Mouse (Mus musculus): ENCODE data around the gene Ccdc187. TPM values are rescaled to one million over a fixed set of nuclear protein-coding genes. Genes with fewer than 3 reads are reported as not detected.
A peak's percentile ranks its signal among the peaks of the same experiment; 100 is the strongest.

The Ccdc187 gene
- polyA plus RNA-seq, 1 experiment from 2014 or later, result 0.05 TPM

GRCm38 (mm10) chr2:26300808-26301174, 6.4 kb upstream of the Ccdc187 start:
- Histone ChIP-seq H3K27me3 (replicated peaks) (no peaks in the 10 kb centered on the region), H3K9ac (no peak overlapping the region), H3K36me3 (no peaks in the 10 kb centered on the region), H3K4me1 (replicated peaks) (peaks cover 45% of the 10 kb centered on the region), H3K27ac (ENCODE audit: poor library complexity, severe bottlenecking) (no peak overlapping the region), H3K4me2 (peak overlapping the region; percentile 20; the same call in 1 of the 2 replicates), H3K9me3 (replicated peaks) (no peaks in the 10 kb centered on the region), H3K4me3 (no peak overlapping the region)
- 3% methylated on average over 3 of the region's 3 CpGs for WGBS
- ATAC-seq (ENCODE audit: insufficient number of reproducible peaks, low FRiP score), result no peak; the same call in 1 of the 2 replicates

GRCm38 (mm10) chr2:26300161-26300807, 5.9 kb upstream of the Ccdc187 start:
- Histone ChIP-seq H3K36me3 (no peaks in the 10 kb centered on the region), H3K4me2 (peak overlapping the region; percentile 20; the same call in 1 of the 2 replicates), H3K4me3 (no peak overlapping the region), H3K9me3 (replicated peaks) (no peaks in the 10 kb centered on the region), H3K9ac (no peak overlapping the region), H3K27me3 (replicated peaks) (no peaks in the 10 kb centered on the region), H3K27ac (ENCODE audit: poor library complexity, severe bottlenecking) (0 out of 2 replicates have a peak overlapping the region, but pooled peaks have one; percentile 20), H3K4me1 (replicated peaks) (peaks cover 45% of the 10 kb centered on the region)
- WGBS, result 33% methylated on average over 5 of the region's 5 CpGs
- no peak for ATAC-seq (ENCODE audit: insufficient number of reproducible peaks, low FRiP score)

- ATAC-seq (ENCODE audit: insufficient number of reproducible peaks, low FRiP score), result no peak
- Histone ChIP-seq H3K9ac (0 out of 2 replicates have a peak overlapping the region, but pooled peaks have one; percentile 10), H3K4me1 (replicated peaks) (peaks cover 45% of the 10 kb centered on the region), H3K9me3 (replicated peaks) (no peaks in the 10 kb centered on the region), H3K36me3 (no peaks in the 10 kb centered on the region), H3K4me2 (no peak overlapping the region), H3K4me3 (no peak overlapping the region), H3K27ac (ENCODE audit: poor library complexity, severe bottlenecking) (no peak overlapping the region), H3K27me3 (replicated peaks) (no peaks in the 10 kb centered on the region)
- 60% methylated on average over 7 of the region's 7 CpGs for WGBS
Observed at GRCm38 (mm10) chr2:26299336-26299735, 5.0 kb upstream of the Ccdc187 start.

GRCm38 (mm10) chr2:26298856-26299230, 4.5 kb upstream of the Ccdc187 start:
- ATAC-seq (ENCODE audit: insufficient number of reproducible peaks, low FRiP score), result no peak
- no peak overlapping the region for H3K4me3 ChIP-seq
- H3K9me3 ChIP-seq (replicated peaks), result no peaks in the 10 kb centered on the region
- no peaks in the 10 kb centered on the region for H3K27me3 ChIP-seq (replicated peaks)
- H3K4me2 ChIP-seq, result peak overlapping the region; percentile 66
- H3K4me1 ChIP-seq (replicated peaks), result peaks cover 45% of the 10 kb centered on the region
- WGBS, result 39% methylated on average over 4 of the region's 4 CpGs
- H3K36me3 ChIP-seq, result no peaks in the 10 kb centered on the region
- H3K27ac ChIP-seq (ENCODE audit: poor library complexity, severe bottlenecking), result 0 out of 2 replicates have a peak overlapping the region, but pooled peaks have one; percentile 10
- 0 out of 2 replicates have a peak overlapping the region, but pooled peaks have one; percentile 10 for H3K9ac ChIP-seq

- peaks cover 45% of the 10 kb centered on the region for H3K4me1 ChIP-seq (replicated peaks)
- H3K9me3 ChIP-seq (replicated peaks), result no peaks in the 10 kb centered on the region
- H3K4me2 ChIP-seq, result peak overlapping the region; percentile 66
- H3K36me3 ChIP-seq, result no peaks in the 10 kb centered on the region
- H3K9ac ChIP-seq, result peak overlapping the region; percentile 33; the same call in 1 of the 2 replicates
- no peaks in the 10 kb centered on the region for H3K27me3 ChIP-seq (replicated peaks)
- H3K4me3 ChIP-seq, result peak overlapping the region; percentile 31
- ATAC-seq (ENCODE audit: insufficient number of reproducible peaks, low FRiP score), result peak; percentile 62
- peak overlapping the region; percentile 10; the same call in 1 of the 2 replicates for H3K27ac ChIP-seq (ENCODE audit: poor library complexity, severe bottlenecking)
- WGBS, result 3% methylated on average over 10 of the region's 10 CpGs
Observed at GRCm38 (mm10) chr2:26298208-26298855, 4.0 kb upstream of the Ccdc187 start.

GRCm38 (mm10) chr2:26296606-26297195, 2.3 kb upstream of the Ccdc187 start:
- Histone ChIP-seq H3K27me3 (replicated peaks) (no peaks in the 10 kb centered on the region), H3K36me3 (no peaks in the 10 kb centered on the region), H3K27ac (ENCODE audit: poor library complexity, severe bottlenecking) (0 out of 2 replicates have a peak overlapping the region, but pooled peaks have one; percentile 43), H3K4me2 (no peak overlapping the region), H3K4me3 (no peak overlapping the region), H3K9me3 (replicated peaks) (no peaks in the 10 kb centered on the region), H3K9ac (no peak overlapping the region), H3K4me1 (replicated peaks) (peaks cover 45% of the 10 kb centered on the region)
- WGBS, result 47% methylated on average over 6 of the region's 6 CpGs
- ATAC-seq (ENCODE audit: insufficient number of reproducible peaks, low FRiP score), result no peak

GRCm38 (mm10) chr2:26290133-26290532, 4.2 kb downstream of the Ccdc187 start:
- Histone ChIP-seq H3K4me2 (no peak overlapping the region), H3K36me3 (no peaks in the 10 kb centered on the region), H3K27ac (ENCODE audit: poor library complexity, severe bottlenecking) (no peak overlapping the region), H3K4me3 (no peak overlapping the region), H3K9ac (no peak overlapping the region), H3K4me1 (replicated peaks) (peaks cover 17% of the 10 kb centered on the region), H3K27me3 (replicated peaks) (0 out of 2 replicates have a peak, but pooled peaks cover 4% of the 10 kb centered on the region), H3K9me3 (replicated peaks) (no peaks in the 10 kb centered on the region)
- WGBS, result 43% methylated on average over 5 of the region's 5 CpGs
- no peak for ATAC-seq (ENCODE audit: insufficient number of reproducible peaks, low FRiP score)

- Histone ChIP-seq H3K36me3 (no peaks in the 10 kb centered on the region), H3K9me3 (replicated peaks) (no peaks in the 10 kb centered on the region), H3K9ac (no peak overlapping the region), H3K4me3 (no peak overlapping the region), H3K27ac (ENCODE audit: poor library complexity, severe bottlenecking) (no peak overlapping the region), H3K4me2 (no peak overlapping the region), H3K27me3 (replicated peaks) (0 out of 2 replicates have a peak, but pooled peaks cover 4% of the 10 kb centered on the region), H3K4me1 (replicated peaks) (peaks cover 17% of the 10 kb centered on the region)
- ATAC-seq (ENCODE audit: insufficient number of reproducible peaks, low FRiP score), result no peak
- 76% methylated on average over 7 of the region's 7 CpGs for WGBS
Observed at GRCm38 (mm10) chr2:26286391-26286790, 8.0 kb downstream of the Ccdc187 start.

GRCm38 (mm10) chr2:26285804-26286203, 8.6 kb downstream of the Ccdc187 start:
- Histone ChIP-seq H3K27ac (ENCODE audit: poor library complexity, severe bottlenecking) (no peak overlapping the region), H3K4me2 (no peak overlapping the region), H3K27me3 (replicated peaks) (0 out of 2 replicates have a peak, but pooled peaks cover 4% of the 10 kb centered on the region), H3K9ac (no peak overlapping the region), H3K9me3 (replicated peaks) (no peaks in the 10 kb centered on the region), H3K4me3 (no peak overlapping the region), H3K36me3 (no peaks in the 10 kb centered on the region), H3K4me1 (replicated peaks) (peaks cover 17% of the 10 kb centered on the region)
- WGBS, result 66% methylated on average over 7 of the region's 7 CpGs
- ATAC-seq (ENCODE audit: insufficient number of reproducible peaks, low FRiP score), result no peak

- ATAC-seq (ENCODE audit: insufficient number of reproducible peaks, low FRiP score), result no peak
- no peak overlapping the region for H3K27ac ChIP-seq (ENCODE audit: poor library complexity, severe bottlenecking)
- 82% methylated on average over 11 of the region's 11 CpGs for WGBS
Observed at GRCm38 (mm10) chr2:26280594-26280993, 13.8 kb downstream of the Ccdc187 start.

GRCm38 (mm10) chr2:26279712-26280111, 14.6 kb downstream of the Ccdc187 start:
- no peak for ATAC-seq (ENCODE audit: insufficient number of reproducible peaks, low FRiP score)
- 78% methylated on average over 3 of the region's 3 CpGs for WGBS
- H3K4me3 ChIP-seq, result no peak overlapping the region
- no peaks in the 10 kb centered on the region for H3K9me3 ChIP-seq (replicated peaks)
- no peaks in the 10 kb centered on the region for H3K4me1 ChIP-seq (replicated peaks)
- H3K27me3 ChIP-seq (replicated peaks), result peaks cover 5% of the 10 kb centered on the region; the same call in 1 of the 2 replicates
- no peak overlapping the region for H3K4me2 ChIP-seq
- H3K27ac ChIP-seq (ENCODE audit: poor library complexity, severe bottlenecking), result no peak overlapping the region
- H3K9ac ChIP-seq, result no peak overlapping the region
- H3K36me3 ChIP-seq, result no peaks in the 10 kb centered on the region

More at GRCm38 (mm10) chr2:26280594-26280993, 13.8 kb downstream of the Ccdc187 start:
- no peaks in the 10 kb centered on the region for H3K9me3 ChIP-seq (replicated peaks)
- no peak overlapping the region for H3K4me2 ChIP-seq
- peaks cover 5% of the 10 kb centered on the region; the same call in 1 of the 2 replicates for H3K27me3 ChIP-seq (replicated peaks)
- H3K4me1 ChIP-seq (replicated peaks), result no peaks in the 10 kb centered on the region
- no peak overlapping the region for H3K9ac ChIP-seq
- no peaks in the 10 kb centered on the region for H3K36me3 ChIP-seq
- no peak overlapping the region for H3K4me3 ChIP-seq
